Mouse (Mus musculus) layer of hippocampus, adult 18-20 months (tissue): ENCODE results near the gene Sh3bgrl. TPM values are rescaled to one million over a fixed set of nuclear protein-coding genes. Genes with fewer than 3 reads are reported as not detected.
"Not testable (repeated sequence)": the region's sequence is repeated elsewhere in the genome, so short reads cannot be mapped to it uniquely, and the experiment has no call there.

Experiments used
- DNase-seq, 2 experiments: peaks; one replicate each; pipeline ENCODE4 v3.0.0; 2022; ENCODE audit warnings: low spot score in 2 of 2
- long read RNA-seq: library from polyadenylated mRNA; stranded (forward); transcript quantifications from one replicate; pipeline ENCODE4 v2.0.0, GENCODE M21; 2021
- total RNA-seq, 2 experiments: library from RNA; stranded (reverse); gene quantifications; 2 replicates each; pipeline ENCODE4 v1.2.3; 2021

The Sh3bgrl gene
- total RNA-seq = 10 to 100 TPM; 73.8 to 81.1 TPM
- long read RNA-seq, transcript Sh3bgrl-201 (4 exons, 2,882 nt) = major isoform, 124 of 205 reads
- long read RNA-seq, partial matches to known transcripts = 76 of 205 reads
- long read RNA-seq, other reads (novel, unspliced or antisense) = 5 of 205 reads

GRCm38 (mm10) chrX:109095245-109096242 is at the start of gene Sh3bgrl:
Gene Sh3bgrl (plus strand): TSS chrX:109095365.
- peak; percentile 40 to 57 for DNase-seq

GRCm38 (mm10) chrX:109047773-109048172 is 47.4 kb upstream of the Sh3bgrl start:
- DNase-seq = no peak

- no peak for DNase-seq
These were observed 23.4 kb upstream of the Sh3bgrl start for GRCm38 (mm10) chrX:109071719-109072118.

- DNase-seq = no peak
These were observed 19.4 kb upstream of the Sh3bgrl start for GRCm38 (mm10) chrX:109075716-109076115.

GRCm38 (mm10) chrX:109076355-109076754 is 18.8 kb upstream of the Sh3bgrl start:
- DNase-seq = peak in 1 of 2 experiments; percentile 28

- DNase-seq = not testable (repeated sequence)
These were observed 15.8 kb upstream of the Sh3bgrl start for GRCm38 (mm10) chrX:109079354-109079753.

GRCm38 (mm10) chrX:109087073-109087472 is 8.1 kb upstream of the Sh3bgrl start:
- no peak for DNase-seq

- no peak for DNase-seq
These were observed 365 bp upstream of the Sh3bgrl start for GRCm38 (mm10) chrX:109094800-109095199.

- DNase-seq = no peak
These were observed 3.3 kb downstream of the Sh3bgrl start for GRCm38 (mm10) chrX:109098511-109098910.

GRCm38 (mm10) chrX:109100441-109100840 is 5.3 kb downstream of the Sh3bgrl start:
- DNase-seq = no peak

- no peak for DNase-seq
These were observed 13.1 kb downstream of the Sh3bgrl start for GRCm38 (mm10) chrX:109108117-109108805.

- no peak for DNase-seq
These were observed 17.7 kb downstream of the Sh3bgrl start for GRCm38 (mm10) chrX:109112885-109113284.

GRCm38 (mm10) chrX:109113401-109114280 is 18.5 kb downstream of the Sh3bgrl start:
- no peak for DNase-seq

GRCm38 (mm10) chrX:109119829-109120826 is 25.0 kb downstream of the Sh3bgrl start:
- no peak for DNase-seq

- DNase-seq = no peak
These were observed 26.0 kb downstream of the Sh3bgrl start for GRCm38 (mm10) chrX:109121161-109121560.

- DNase-seq = no peak
These were observed 27.5 kb downstream of the Sh3bgrl start for GRCm38 (mm10) chrX:109122670-109123069.

GRCm38 (mm10) chrX:109123762-109124161 is 28.6 kb downstream of the Sh3bgrl start:
- DNase-seq = no peak

- DNase-seq = no peak
These were observed 31.7 kb downstream of the Sh3bgrl start for GRCm38 (mm10) chrX:109126847-109127246.

GRCm38 (mm10) chrX:109127551-109128088 is 32.5 kb downstream of the Sh3bgrl start:
- DNase-seq = no peak
